Mouse (Mus musculus): ENCODE measurements around the gene Pde9a. TPM values are rescaled to one million over a fixed set of nuclear protein-coding genes. Genes with fewer than 3 reads are reported as not detected.
A peak's percentile ranks its signal among the peaks of the same experiment; 100 is the strongest.

Gene Pde9a
- total RNA-seq, 2 experiments from 2014 or later = 24.9 to 30.7 TPM

- DNase-seq (ENCODE audit: extremely low spot score in 1 of 2, low spot score in 1 of 2) = no peak
Observed at GRCm38 (mm10) chr17:31454056-31454455, 68.0 kb downstream of the Pde9a start.

DNA sequence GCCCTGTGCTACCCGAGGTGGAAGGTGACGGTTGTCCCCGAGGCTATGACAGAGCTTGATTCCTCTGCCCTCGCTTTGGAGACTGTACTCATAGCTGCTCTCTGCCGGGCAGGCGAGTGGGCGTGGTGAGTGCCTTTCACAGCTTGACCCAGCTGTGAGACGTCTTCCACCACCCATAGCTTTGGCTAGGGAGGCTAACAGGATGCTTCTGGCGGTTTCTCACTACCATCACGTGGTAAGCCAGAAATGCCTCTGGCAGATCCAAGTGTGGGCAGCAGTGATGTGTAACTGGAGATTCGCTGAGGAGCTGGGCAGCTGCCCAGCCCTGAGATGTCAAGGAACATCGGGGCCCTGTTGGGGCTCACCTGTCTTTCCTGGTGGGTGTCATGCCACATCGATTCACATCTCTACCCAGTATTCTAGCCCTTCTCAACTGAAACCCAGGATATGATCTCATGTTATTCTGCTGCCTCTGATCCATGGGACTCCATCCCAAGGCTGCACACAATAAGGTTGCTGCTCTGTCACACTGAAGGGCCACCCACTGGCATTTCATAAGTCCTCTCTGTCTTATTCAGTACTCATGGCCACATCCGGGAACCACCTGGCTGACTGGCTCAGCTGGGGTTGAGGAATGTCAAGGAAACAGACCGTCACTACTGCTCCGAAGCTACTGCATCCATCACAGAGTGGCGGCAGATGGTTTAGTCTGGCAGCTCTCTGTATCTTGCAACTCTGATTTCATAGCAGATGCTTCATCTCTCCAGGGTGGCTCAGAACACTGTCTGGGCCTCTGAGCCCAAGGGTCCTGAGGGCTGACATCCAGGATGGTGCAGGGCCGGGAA, 70.9 kb downstream of the Pde9a start:
- peak; percentile 27 to 49 for DNase-seq (ENCODE audit: extremely low spot score in 1 of 2, low spot score in 1 of 2)

DNA sequence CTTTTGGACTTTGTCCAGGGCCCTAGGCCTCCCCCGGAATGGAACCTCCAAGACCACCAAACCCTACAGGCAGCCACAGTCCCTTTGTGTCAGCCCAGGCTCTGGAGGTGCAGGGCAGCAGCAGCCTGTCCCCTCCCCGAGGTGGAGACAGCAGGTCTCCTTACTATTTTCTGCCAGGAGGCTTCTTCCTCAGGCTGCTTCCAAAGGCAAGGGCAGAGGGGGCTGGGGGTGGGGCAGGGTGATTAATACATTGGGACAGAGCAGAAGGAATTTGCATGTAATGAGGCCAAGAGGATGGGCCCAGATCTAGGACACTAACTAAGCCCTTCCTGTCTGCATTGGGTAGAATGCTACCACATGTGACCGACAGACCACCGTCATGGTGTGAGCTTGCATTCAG, 74.4 kb downstream of the Pde9a start:
- DNase-seq (ENCODE audit: extremely low spot score in 1 of 2, low spot score in 1 of 2) = no peak

GRCm38 (mm10) chr17:31462506-31462905, 76.5 kb downstream of the Pde9a start:
- no peak for DNase-seq (ENCODE audit: extremely low spot score in 1 of 2, low spot score in 1 of 2)

- no peak for DNase-seq (ENCODE audit: extremely low spot score in 1 of 2, low spot score in 1 of 2)
Observed at GRCm38 (mm10) chr17:31466854-31467253, 80.8 kb downstream of the Pde9a start.

DNA sequence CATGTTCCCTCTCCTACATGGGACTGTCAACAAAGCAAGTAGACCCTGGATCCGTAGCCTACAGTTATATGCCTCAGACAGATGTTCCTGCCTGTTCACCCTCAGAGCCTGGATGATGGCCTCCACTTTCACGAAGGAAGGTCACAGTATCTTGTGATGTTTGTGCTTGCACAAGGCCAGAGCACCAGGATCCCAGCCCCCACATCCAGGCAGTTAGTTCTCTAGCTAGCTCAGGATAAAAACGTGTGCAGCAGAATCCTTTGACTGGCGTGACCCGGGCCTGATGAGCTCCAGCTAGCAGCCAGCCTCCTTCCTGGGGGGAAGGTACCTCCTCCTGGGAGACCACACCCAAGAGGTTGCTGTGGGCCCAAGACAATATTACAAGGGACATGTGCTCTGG, 82.5 kb downstream of the Pde9a start:
- DNase-seq (ENCODE audit: extremely low spot score in 1 of 2, low spot score in 1 of 2) = no peak

- DNase-seq (ENCODE audit: extremely low spot score in 1 of 2, low spot score in 1 of 2) = no peak
Observed at GRCm38 (mm10) chr17:31470766-31471418, 84.9 kb downstream of the Pde9a start.

GRCm38 (mm10) chr17:31474388-31474787, 88.4 kb downstream of the Pde9a start:
- DNase-seq (ENCODE audit: extremely low spot score in 1 of 2, low spot score in 1 of 2) = no peak

GRCm38 (mm10) chr17:31478606-31479005, 92.6 kb downstream of the Pde9a start:
- no peak for DNase-seq (ENCODE audit: extremely low spot score in 1 of 2, low spot score in 1 of 2)

- no peak for DNase-seq (ENCODE audit: extremely low spot score in 1 of 2, low spot score in 1 of 2)
Observed at GRCm38 (mm10) chr17:31479108-31479844, 93.3 kb downstream of the Pde9a start.

DNA sequence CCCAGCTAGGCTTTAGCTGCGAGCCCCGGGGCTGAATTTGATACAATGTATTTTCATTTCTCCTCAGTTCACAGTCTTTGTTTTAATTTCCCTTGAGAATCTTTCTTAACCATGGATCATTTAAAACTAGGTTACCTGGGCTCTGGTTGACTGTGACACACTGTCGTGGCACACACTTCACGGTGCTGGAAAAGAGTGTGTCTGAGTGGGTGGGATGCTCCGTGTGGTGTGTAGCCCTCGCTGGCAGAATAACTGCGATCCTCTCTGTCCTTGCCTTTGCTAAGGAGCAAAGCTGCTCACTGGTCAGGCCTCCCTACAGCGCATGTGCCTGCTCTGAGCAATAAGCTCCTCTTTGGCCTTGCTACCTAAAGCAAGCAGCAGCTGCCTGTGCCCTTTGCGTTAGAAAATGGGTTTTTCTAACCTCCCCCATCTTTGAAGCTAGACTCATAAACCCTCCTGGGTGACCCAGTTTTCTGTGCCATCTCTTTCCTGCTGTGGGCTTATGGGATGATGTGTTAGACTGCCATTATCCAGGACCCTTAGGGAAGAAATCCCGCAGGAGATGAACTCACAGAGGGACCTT, 100.7 kb downstream of the Pde9a start:
- no peak for DNase-seq (ENCODE audit: extremely low spot score in 1 of 2, low spot score in 1 of 2)

GRCm38 (mm10) chr17:31487433-31488060, 101.5 kb downstream of the Pde9a start:
- DNase-seq (ENCODE audit: extremely low spot score in 1 of 2, low spot score in 1 of 2) = no peak

DNA sequence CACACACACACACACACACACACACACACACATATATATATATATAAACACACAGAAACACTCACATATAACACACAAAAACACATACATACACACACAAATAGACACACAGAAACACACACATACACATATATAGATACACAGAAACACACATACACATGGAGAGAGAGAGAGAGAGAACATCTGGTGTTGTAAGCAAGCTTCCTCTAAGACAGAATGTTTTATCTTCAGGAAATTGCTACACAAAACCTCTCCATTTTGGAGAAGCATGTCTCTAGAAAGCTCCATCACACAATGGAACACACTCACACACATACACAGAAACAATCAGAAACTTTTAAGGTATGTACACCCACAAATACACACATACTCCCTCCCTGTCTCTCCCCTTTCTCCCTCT, 105.3 kb downstream of the Pde9a start:
- no peak for DNase-seq (ENCODE audit: extremely low spot score in 1 of 2, low spot score in 1 of 2)

DNA sequence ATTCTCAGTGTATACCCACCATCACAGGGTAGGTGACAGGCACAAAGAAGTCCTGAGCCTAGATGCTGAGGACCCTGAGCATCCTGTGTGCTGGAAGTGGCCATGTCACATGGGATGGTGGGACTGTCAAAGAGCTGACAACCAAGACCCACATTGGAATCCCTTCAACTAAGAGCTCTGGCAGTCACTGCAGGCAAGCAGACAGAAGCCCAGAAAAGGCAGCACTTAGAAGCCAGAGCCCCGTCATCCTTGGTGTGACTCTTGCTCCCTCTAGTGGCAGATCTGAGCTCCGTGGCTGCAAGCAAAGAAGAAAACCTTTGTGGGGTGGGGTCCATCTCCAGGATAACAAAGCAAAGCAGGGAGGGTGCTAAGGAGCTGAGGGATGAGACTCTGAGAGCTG, 106.4 kb downstream of the Pde9a start:
- DNase-seq (ENCODE audit: extremely low spot score in 1 of 2, low spot score in 1 of 2) = peak; percentile 71 to 75

DNA sequence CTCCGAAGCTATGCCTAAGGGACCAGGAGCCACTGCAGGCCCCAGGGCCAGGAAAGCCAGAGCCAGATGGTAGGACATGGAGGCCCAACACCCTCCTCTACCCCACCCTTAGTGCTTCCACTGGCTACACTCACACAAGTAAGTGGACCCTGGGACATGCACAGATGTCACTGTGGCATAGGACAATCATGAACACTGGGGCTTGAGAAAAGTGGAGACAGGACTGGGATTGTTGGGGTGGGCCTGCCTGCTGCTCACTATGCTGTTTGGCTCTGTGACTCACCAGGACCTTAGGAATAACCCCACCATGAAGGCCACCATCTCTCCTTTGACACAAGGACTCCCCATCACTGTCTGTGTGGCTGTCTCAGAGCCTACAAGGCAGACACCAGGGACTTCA, 109.0 kb downstream of the Pde9a start:
- no peak for DNase-seq (ENCODE audit: extremely low spot score in 1 of 2, low spot score in 1 of 2)

DNA sequence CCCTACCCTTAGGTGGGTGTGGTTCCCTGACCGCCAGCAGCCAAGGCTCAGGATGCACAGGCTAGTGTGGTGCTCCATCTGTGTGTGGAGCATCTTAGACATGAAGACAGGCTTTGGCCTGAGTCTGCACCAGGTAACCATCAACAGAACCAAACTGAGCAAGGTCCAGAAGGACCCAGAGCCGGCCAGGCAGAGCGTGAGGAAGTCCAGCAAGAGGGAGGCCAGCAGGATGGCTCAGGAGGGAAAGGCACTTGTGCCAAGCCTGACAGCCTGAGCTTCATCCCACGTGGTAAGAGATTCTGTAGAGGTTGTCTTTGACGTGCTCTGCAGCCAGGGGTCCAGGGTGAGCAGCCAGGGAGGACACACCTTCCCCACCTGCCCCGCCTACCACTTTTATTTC, 111.7 kb downstream of the Pde9a start:
- DNase-seq (ENCODE audit: extremely low spot score in 1 of 2, low spot score in 1 of 2) = no peak

GRCm38 (mm10) chr17:31499725-31500124, 113.7 kb downstream of the Pde9a start:
- DNase-seq (ENCODE audit: extremely low spot score in 1 of 2, low spot score in 1 of 2) = no peak

GRCm38 (mm10) chr17:31500416-31500815, 114.4 kb downstream of the Pde9a start:
- DNase-seq (ENCODE audit: extremely low spot score in 1 of 2, low spot score in 1 of 2) = no peak

DNA sequence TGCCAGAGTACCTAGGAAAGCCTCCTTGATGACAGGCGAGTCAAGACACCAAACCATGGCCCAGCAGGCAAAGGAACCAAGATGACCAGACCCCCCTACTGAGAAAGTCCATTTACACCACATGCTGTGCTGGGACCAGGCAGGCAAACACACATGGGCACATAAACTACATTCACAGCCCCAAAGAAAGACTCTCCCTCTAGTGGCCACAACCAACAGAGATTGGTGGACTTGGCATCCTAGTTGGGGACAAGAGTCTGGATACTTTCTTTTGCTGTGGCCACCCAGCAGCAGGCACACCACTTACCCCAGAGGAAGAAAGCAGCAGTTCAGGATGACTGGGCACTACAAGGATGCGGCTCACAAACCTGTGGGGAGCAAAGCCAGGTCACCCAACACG, 114.9 kb downstream of the Pde9a start:
- no peak for DNase-seq (ENCODE audit: extremely low spot score in 1 of 2, low spot score in 1 of 2)

GRCm38 (mm10) chr17:31502261-31502927, 116.4 kb downstream of the Pde9a start:
- DNase-seq (ENCODE audit: extremely low spot score in 1 of 2, low spot score in 1 of 2) = no peak
